Mouse (Mus musculus) heart, adult 9 months (tissue): ENCODE measurements around the gene Prph.
"Not testable (repeated sequence)": the region's sequence is repeated elsewhere in the genome, so short reads cannot be mapped to it uniquely, and the experiment has no call there.

ENCODE experiments used
- DNase-seq, 2 experiments: peaks; one replicate each; pipeline ENCODE4 v3.0.0; 2022; ENCODE audit warnings: low spot score in 2 of 2

The Prph gene

GRCm38 (mm10) chr15:99074600-99075333 is 19.8 kb downstream of the Prph start:
- DNase-seq: peak; percentile 98

GRCm38 (mm10) chr15:99076011-99076410 is 21.0 kb downstream of the Prph start:
- not testable (repeated sequence) for DNase-seq

GRCm38 (mm10) chr15:99078181-99078910 is 23.4 kb downstream of the Prph start:
- no peak for DNase-seq

- no peak for DNase-seq
Measured at GRCm38 (mm10) chr15:99079804-99080203, 24.8 kb downstream of the Prph start.

GRCm38 (mm10) chr15:99082322-99082721 is 27.3 kb downstream of the Prph start:
- no peak for DNase-seq

GRCm38 (mm10) chr15:99082840-99083239 is 27.9 kb downstream of the Prph start:
- DNase-seq: no peak

GRCm38 (mm10) chr15:99083258-99083657 is 28.3 kb downstream of the Prph start:
- no peak for DNase-seq

GRCm38 (mm10) chr15:99083867-99084557 is 29.0 kb downstream of the Prph start:
- no peak for DNase-seq

GRCm38 (mm10) chr15:99084618-99085017 is 29.6 kb downstream of the Prph start:
- DNase-seq: no peak

GRCm38 (mm10) chr15:99085997-99086396 is 31.0 kb downstream of the Prph start:
- DNase-seq: no peak

GRCm38 (mm10) chr15:99087253-99088075 is 32.5 kb downstream of the Prph start, which contains the start of gene C1ql4:
C1ql4 (minus strand) TSS chr15:99087817.
- no peak for DNase-seq

- DNase-seq: peak; percentile 65 to 68
Measured at GRCm38 (mm10) chr15:99088292-99088691, 33.3 kb downstream of the Prph start.

- no peak for DNase-seq
Measured at GRCm38 (mm10) chr15:99089069-99089468, 34.1 kb downstream of the Prph start.

- no peak for DNase-seq
Measured at GRCm38 (mm10) chr15:99092870-99093269, 37.9 kb downstream of the Prph start, which contains the start of gene Dnajc22. Dnajc22 (plus strand) TSS chr15:99093170.

GRCm38 (mm10) chr15:99093291-99094258 is 38.6 kb downstream of the Prph start:
- peak; percentile 47 to 58 for DNase-seq

GRCm38 (mm10) chr15:99094631-99095270 is 39.8 kb downstream of the Prph start:
- no peak for DNase-seq

- no peak for DNase-seq
Measured at GRCm38 (mm10) chr15:99095356-99095755, 40.4 kb downstream of the Prph start.

- no peak for DNase-seq
Measured at GRCm38 (mm10) chr15:99096061-99096793, 41.3 kb downstream of the Prph start.
